Mouse (Mus musculus) mature B cell (primary cell): Measurements from ENCODE around the gene Pgm5.

ENCODE experiments used
- in situ Hi-C: fragments of 300-500 bp; cut with MboI; formaldehyde crosslinking; loops from 2 replicates; pipeline ENCODE4 v1.14.3; 2019

Gene Pgm5

DNA sequence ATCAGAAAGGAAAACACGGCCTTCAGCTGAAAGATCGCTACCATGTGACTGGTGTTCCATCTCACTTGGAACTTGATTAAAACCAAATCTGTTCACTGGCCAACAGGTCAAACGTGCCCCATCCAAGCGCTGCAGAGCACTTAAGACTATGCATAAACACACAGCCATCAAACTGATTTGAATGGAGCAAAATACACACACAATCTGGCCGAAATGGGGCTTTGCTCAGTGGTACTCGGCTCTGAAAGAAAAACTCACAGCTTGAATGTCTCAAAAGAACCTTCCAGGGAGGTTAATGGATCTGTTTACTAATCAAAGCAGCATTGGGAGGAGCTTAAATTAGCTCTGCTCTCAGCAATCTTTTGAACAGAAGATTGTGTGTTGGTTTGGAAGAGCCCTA, 81.7 kb downstream of the Pgm5 start:
- in situ Hi-C loops: no loop called here

DNA sequence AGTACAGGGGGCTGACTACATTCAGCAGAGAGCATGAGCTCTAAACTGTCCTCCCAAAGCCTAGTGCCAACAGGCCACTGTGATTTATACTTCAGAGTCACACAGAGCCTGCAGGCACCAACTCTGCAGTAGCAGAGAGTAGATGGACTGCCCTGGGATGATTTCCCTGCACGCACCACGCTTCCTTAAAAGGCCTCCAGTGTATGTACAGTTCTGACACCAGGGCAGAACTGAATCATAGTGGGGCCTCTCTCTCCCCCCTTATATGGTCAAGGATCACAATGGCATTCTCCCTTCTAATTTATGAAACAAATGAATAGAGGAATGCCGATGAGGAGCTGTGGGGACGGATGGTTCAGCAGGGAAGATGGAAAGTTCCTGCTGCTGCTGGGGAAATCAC, 91.3 kb downstream of the Pgm5 start:
- in situ Hi-C loops: no loop called here

DNA sequence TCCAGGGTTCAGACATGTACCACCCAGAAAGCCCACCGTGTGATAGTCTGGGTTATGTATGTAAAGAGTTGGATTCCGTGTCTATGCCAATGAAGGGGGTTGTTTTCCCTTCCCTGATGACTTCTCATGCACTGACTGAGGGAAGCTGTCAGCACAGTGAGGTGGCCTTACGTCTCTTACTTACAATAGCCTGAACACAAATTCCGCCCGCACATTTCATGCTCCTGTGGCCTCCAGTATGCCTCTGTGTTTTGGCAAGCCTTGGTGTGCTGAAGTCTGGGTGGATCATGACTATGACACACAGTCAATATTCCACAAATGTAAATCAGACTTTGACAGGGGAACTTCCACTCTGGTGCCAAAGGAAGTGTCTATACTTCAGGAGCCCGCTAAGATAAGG, 94.3 kb downstream of the Pgm5 start:
- in situ Hi-C loops: no loop called here

DNA sequence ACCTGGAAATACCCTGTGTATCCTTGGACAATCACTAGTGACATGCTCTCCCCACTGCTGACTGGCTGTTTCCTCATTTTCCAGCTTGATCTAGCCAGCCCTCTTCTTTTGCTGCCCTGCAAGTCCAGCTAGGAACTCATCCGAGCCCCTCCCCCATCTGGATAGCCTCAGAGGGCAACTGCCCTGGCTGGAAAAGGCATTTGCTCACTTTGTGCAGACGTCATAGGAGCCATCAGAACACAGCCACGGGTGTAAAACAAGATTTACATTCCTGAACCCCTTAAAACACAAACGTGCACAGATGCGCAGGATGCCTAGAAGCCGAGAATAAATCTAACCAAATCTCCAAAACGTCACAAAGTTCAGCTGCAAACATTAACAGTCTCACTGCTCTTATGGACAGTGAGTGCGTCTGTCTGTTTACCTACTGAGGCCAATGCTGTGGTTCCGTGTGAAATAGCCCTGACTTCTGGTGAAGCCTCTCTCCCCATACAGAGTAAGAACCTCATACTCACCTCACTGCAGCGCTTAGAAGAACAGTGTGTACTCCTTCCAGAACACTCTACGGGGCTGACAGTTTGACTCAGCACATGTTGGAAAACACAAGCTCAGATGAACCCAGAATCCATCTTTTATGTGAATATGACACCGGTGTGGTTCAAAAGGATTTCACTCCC, 99.0 kb downstream of the Pgm5 start:
- in situ Hi-C loops: no loop called here

GRCm38 (mm10) chr19:24756627-24757026, 105.0 kb downstream of the Pgm5 start:
- in situ Hi-C loops: no loop called here

GRCm38 (mm10) chr19:24754440-24754785, 107.2 kb downstream of the Pgm5 start:
- in situ Hi-C loops: no loop called here

GRCm38 (mm10) chr19:24753617-24754439, 107.8 kb downstream of the Pgm5 start:
- in situ Hi-C loops: no loop called here

DNA sequence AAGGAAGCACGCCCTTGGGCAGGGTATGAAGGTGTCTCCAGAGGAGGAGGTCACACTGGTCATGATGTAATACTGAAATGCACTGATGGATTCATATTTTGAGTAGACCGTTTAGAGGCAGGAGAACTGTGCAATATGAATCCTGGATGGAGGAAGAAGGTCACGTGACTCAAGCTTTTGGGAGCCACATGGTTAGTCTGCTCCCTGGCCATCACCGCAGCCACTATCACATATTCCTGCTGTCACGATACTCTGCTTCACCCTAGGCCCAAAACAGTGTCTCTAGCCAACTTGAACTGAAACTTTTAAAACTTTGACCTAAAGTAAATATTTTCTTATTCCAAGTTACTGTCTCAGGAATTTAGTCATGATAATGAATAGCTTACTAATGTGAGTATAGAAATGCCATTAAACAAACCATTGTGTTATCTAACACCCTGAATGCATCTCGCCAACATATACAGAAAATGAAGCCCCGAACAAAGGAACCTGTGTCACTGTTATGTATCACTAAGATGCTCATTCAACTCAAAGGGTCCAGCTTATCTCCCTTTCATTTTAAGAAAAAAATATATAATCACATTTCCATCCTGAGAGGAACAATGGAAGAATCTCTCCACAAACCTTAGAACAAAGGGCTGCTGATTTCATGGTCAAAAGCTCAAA, 108.6 kb downstream of the Pgm5 start:
- in situ Hi-C loops: no loop called here

GRCm38 (mm10) chr19:24746266-24746875, 115.3 kb downstream of the Pgm5 start:
- in situ Hi-C loops: no loop called here

- in situ Hi-C loops: no loop called here
Measured at GRCm38 (mm10) chr19:24742606-24743005, 119.0 kb downstream of the Pgm5 start.

- in situ Hi-C loops: no loop called here
Measured at GRCm38 (mm10) chr19:24738786-24739185, 122.9 kb downstream of the Pgm5 start.

DNA sequence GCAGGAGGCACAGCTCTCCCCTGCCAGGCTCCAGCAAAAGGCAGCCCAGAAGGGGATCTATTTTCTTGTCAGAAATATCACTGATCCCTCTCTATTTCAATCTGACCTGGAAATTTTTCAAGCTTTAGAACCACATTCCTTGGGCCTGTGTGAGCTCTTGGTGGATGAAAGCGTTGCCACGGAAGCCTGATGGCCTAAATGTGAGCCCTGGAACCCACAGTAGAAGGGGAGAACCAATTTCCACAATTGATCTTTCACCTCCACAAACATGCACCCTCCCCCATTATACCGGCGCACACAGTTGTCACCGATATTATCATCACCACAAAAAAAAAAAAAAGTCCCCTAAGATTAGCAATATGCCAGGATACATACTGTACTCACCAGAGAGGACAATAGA, 123.6 kb downstream of the Pgm5 start:
- in situ Hi-C loops: no loop called here

DNA sequence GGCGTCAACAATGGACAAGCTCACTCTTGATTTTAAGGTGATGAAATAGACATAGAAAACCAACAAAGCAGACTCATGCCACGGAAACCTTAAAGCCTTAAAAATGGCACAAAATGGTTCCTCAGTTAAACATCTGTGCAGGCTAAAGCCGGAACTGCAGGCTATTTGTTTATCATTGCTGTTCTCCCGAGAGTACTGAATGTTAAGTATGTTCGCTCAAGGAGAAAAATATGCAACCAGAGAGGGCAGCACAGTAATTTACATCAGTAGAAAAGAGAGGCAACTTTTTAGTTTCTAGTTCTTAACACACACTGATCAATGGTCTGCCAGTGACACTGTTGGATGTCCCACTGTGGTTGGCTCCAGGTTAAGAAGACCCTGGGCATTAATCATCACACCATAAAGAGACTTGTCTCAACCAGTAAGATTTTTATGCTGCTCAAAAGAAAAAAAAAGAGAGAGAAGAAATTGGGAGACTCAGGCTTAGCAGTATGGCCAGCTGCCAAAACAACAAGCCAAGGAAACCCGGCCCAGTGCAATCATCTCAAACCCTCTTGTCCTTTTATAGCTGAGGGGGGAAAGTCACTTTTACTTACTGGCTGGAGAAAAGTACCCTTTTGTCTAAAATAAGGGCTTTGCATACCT, 126.0 kb downstream of the Pgm5 start:
- in situ Hi-C loops: no loop called here

DNA sequence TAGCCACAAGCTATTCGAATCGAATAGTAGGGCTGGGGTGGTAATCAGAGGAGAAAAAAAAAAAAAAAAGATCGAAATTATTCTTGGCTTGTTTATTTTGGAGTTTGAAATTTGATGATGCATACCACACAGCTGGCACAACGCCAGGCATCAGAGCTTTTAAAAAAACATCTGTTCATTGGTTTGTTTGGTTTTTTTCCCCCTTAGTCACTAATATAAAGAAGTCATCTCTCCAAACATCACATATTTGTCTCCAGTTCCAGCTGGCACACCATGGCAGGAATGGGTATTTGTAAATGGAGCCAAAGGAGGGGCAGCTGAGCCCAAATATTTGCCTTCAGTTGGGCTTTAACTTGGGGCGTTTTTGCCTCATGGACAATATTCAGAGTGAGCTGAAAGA, 131.0 kb downstream of the Pgm5 start:
- in situ Hi-C loops: no loop called here

GRCm38 (mm10) chr19:24724362-24724761, 137.3 kb downstream of the Pgm5 start:
- in situ Hi-C loops: no loop called here

DNA sequence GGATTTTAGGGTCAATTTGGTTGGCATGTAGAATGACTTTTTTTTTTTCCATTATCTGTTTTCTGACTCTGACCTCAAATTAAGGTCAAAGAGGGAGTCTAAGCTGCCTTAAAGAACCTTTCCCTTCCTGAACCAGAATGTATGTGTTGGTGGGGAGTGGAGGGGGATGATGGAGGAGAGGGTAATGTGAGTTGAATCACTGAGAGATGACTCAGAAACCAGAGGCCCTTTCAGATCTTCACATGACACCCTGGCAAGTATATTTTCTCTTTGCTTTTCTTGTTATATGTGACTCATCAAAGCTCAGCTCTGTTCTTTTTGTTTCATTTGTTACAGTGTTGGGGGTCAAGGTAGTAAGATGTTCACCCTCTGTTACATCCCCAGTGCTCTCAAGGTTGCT, 141.2 kb downstream of the Pgm5 start:
- in situ Hi-C loops: no loop called here

- in situ Hi-C loops: no loop called here
Measured at GRCm38 (mm10) chr19:24719504-24719903, 142.2 kb downstream of the Pgm5 start.

GRCm38 (mm10) chr19:24718021-24718420, 143.6 kb downstream of the Pgm5 start:
- in situ Hi-C loops: no loop called here

DNA sequence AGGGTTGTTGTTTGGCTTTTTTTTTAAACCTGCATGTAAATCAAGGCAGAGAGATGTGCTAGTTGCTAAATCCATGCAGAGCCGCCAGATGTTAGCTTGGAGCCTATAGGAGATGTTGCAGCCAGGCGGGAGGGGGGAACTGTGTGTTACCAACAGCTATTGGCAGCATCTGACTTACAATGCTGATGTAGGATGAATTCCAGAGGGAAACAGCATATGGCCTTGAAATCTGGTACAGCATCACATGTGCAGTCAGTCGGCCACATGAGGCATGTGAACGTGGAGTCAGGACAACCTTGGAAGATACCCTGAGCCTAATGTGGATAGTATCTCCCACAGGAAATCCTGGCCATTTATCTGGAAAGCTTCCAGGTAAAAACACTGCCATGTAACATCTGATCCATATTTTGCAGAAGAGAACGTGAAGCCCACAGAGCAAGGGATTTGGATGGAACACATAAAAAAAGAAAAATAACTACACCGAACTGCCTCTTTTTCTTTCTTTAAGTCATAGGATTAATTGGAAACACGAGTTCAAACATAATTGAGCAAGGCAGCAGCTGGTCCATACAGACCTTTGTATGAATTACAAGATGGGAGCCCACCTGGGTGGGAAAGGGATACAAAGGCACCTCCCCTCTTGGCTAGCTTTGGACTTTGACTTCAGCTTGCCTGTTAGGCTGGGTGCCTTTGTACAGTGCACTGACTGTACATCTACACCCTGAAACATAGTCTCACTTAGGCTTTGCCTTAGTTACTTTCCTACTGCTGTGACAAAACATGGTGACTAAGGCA, 145.2 kb downstream of the Pgm5 start:
- in situ Hi-C loops: no loop called here

DNA sequence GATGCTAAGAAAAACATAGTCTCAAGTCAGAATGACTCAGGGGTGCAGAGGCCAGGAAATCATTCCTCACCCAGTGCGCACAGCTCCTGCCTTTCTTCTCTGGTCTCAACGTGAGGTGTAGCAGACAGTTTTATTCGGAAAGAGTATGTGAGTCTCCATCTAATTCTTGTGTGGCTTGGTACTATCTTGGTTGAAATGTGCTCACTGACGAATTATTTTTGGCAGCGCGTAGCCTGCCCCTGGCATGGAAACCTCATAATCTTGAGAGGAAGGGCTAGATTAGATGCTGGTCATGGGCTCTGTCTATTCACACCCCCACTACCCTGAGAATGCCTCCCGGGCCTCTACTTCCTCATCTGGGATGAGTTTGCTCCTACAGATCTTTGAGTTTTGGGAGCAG, 153.6 kb downstream of the Pgm5 start:
- in situ Hi-C loops: no loop called here
